Mouse (Mus musculus): Measurements from ENCODE around the gene Gclc.

GRCm38 (mm10) chr9:77787936-77788335 lies 33.6 kb downstream of the Gclc start:
- TF ChIP-seq CTCF (IDR thresholded peaks at IDR 0.05; ENCODE audit: borderline replicate concordance, extremely low read depth, insufficient read depth, insufficient read length), result no peak
- no peak for TF ChIP-seq POLR2A (IDR thresholded peaks at IDR 0.05; ENCODE audit: borderline replicate concordance, extremely low read depth, insufficient read depth, insufficient read length, poor library complexity, severe bottlenecking)

Data from brain, embryonic 14.5 days (tissue).